Mouse (Mus musculus) regulatory T cell (primary cell): ENCODE results near the gene Qars.

Source experiments
- in situ Hi-C: fragments of 300-600 bp; cut with MboI, MseI; formaldehyde crosslinking; loops from one replicate; pipeline ENCODE4 v1.15.1; 2025; ENCODE audit warnings: high pct_unique_total_duplicates

Qars gene

GRCm38 (mm10) chr9:108507619-108508434 is at the start of gene Qars:
Gene Qars, plus strand, starts transcription at chr9:108507706.
- in situ Hi-C loops, result no loop called here

- in situ Hi-C loops, result no loop called here
Observed at GRCm38 (mm10) chr9:108459939-108460318, 47.6 kb upstream of the Qars start.

- in situ Hi-C loops, result no loop called here
Observed at GRCm38 (mm10) chr9:108460319-108461178, 47.0 kb upstream of the Qars start, which contains the start of gene Ccdc71. Gene Ccdc71, plus strand, starts transcription at chr9:108460527.

GRCm38 (mm10) chr9:108461181-108461631 is 46.3 kb upstream of the Qars start, which contains the start of gene Klhdc8b:
Gene Klhdc8b, minus strand, starts transcription at chr9:108461581.
- in situ Hi-C loops, result no loop called here

- in situ Hi-C loops, result no loop called here
Observed at GRCm38 (mm10) chr9:108461675-108462074, 45.8 kb upstream of the Qars start.

GRCm38 (mm10) chr9:108462192-108462591 is 45.3 kb upstream of the Qars start:
- in situ Hi-C loops, result no loop called here

- in situ Hi-C loops, result no loop called here
Observed at GRCm38 (mm10) chr9:108463713-108464112, 43.8 kb upstream of the Qars start.

GRCm38 (mm10) chr9:108466219-108466618 is 41.3 kb upstream of the Qars start:
- in situ Hi-C loops, result no loop called here

- in situ Hi-C loops, result no loop called here
Observed at GRCm38 (mm10) chr9:108469430-108469829, 38.1 kb upstream of the Qars start.

- in situ Hi-C loops, result no loop called here
Observed at GRCm38 (mm10) chr9:108469845-108470244, 37.7 kb upstream of the Qars start.

- in situ Hi-C loops, result no loop called here
Observed at GRCm38 (mm10) chr9:108474528-108474927, 33.0 kb upstream of the Qars start.

GRCm38 (mm10) chr9:108478638-108479156 is 28.8 kb upstream of the Qars start:
- in situ Hi-C loops, result no loop called here

- in situ Hi-C loops, result no loop called here
Observed at GRCm38 (mm10) chr9:108479241-108479640, 28.3 kb upstream of the Qars start.

GRCm38 (mm10) chr9:108479721-108480351 is 27.7 kb upstream of the Qars start, which contains the start of gene Lamb2:
Gene Lamb2, plus strand, starts transcription at chr9:108479736.
- in situ Hi-C loops, result loop anchor here (10.0 kb wide), 1 partner anchor 435 kb away; the partner anchor contains the start of gene Tmem89

GRCm38 (mm10) chr9:108480813-108481519 is 26.5 kb upstream of the Qars start:
- in situ Hi-C loops, result loop anchor here (10.0 kb wide), 1 partner anchor 434 kb away; the partner anchor contains the start of gene Tmem89

- in situ Hi-C loops, result loop anchor here (10.0 kb wide), 1 partner anchor 433 kb away; the partner anchor contains the start of gene Tmem89
Observed at GRCm38 (mm10) chr9:108481520-108482210, 25.8 kb upstream of the Qars start.

- in situ Hi-C loops, result loop anchor here (10.0 kb wide), 1 partner anchor 432 kb away; the partner anchor contains the start of gene Tmem89
Observed at GRCm38 (mm10) chr9:108483051-108483790, 24.3 kb upstream of the Qars start.

- in situ Hi-C loops, result loop anchor here (10.0 kb wide), 1 partner anchor 431 kb away; the partner anchor contains the start of gene Tmem89
Observed at GRCm38 (mm10) chr9:108484021-108484420, 23.5 kb upstream of the Qars start.

GRCm38 (mm10) chr9:108485301-108485875 is 22.1 kb upstream of the Qars start:
- in situ Hi-C loops, result loop anchor here (10.0 kb wide), 1 partner anchor 429 kb away; the partner anchor contains the start of gene Tmem89
